Mouse (Mus musculus): Measurements from ENCODE around the gene Rbfox3. TPM values are rescaled to one million over a fixed set of nuclear protein-coding genes. Genes with fewer than 3 reads are reported as not detected.

Gene Rbfox3
- polyA plus RNA-seq, 1 experiment = 163 TPM

DNA sequence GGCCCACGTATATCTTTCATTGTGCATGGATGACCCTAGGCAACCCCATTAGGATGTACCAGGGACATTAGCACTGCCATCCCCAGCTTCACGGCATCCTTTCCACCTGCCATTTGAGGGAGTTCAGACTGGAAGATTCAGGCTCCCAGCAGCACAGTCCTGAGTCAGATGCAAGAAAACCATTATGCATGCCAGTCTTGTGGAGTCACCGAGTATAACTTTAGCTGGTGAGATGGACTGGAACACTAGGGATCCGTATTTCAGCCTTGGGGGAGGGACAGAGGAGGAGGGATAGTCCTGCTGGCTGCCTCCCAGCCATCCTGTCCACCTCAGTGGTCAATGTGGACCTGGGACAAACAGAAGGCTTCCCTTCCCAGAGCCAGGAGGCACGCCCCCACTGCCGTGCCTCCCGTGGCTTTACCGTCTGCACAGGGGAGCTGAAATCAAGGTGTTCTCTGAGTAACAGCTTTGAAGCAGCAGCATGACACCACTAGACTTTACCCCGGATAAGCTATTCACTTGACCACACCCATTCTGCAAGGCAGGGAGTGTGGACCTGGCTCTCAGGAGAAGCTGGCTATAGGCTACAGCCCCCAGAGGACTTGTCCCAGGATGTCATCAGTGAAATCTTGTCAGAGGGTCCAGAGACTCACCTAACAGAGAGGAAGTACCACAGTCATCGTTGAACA lies 78.5 kb downstream of the Rbfox3 start:
- peaks cover 83% of the 10 kb centered on the region for H3K4me1 ChIP-seq (ENCODE audit: control insufficient read depth, insufficient read depth, low read length)
- WGBS = 19% methylated on average over 10 of the region's 10 CpGs
- H3K27me3 ChIP-seq (ENCODE audit: control insufficient read depth, insufficient read depth, low read length) = no peaks in the 10 kb centered on the region
- DNase-seq = peak; percentile 93 to 97
- H3K27ac ChIP-seq (ENCODE audit: insufficient read depth, low read length) = peak overlapping the region; percentile 78
- TF ChIP-seq CTCF (IDR thresholded peaks at IDR 0.05; ENCODE audit: borderline replicate concordance, insufficient read depth, low read depth, low read length) (peak; percentile 13; the same call in 1 of the 2 replicates), POLR2A (IDR thresholded peaks at IDR 0.05; ENCODE audit: borderline replicate concordance, insufficient read depth, low read length) (no peak)
- H3K4me3 ChIP-seq (replicated peaks; ENCODE audit: insufficient read depth, low read depth, low read length) = no peak overlapping the region

DNA sequence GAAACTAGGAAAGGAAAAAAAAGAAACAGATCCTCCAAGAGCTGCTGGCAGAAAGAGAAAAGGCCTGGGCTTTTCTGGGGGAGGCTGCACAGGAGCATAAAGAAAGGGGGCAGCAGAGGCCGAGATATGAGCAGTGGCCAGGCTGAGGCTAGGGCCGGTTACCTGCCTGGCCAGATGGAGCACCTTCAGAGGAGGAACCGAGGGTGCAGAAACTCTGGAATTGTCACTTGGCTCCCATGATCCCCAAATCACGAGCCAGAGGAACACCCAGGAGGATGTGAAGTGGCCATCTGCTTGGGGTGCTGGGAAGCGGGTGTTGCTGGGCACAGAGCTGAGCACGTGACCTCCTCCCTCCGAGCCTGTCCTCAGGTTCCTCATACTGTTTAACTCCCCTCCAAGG lies 79.7 kb downstream of the Rbfox3 start:
- H3K4me3 ChIP-seq (replicated peaks; ENCODE audit: insufficient read depth, low read depth, low read length) = no peak overlapping the region
- H3K27me3 ChIP-seq (ENCODE audit: control insufficient read depth, insufficient read depth, low read length) = no peaks in the 10 kb centered on the region
- peak; percentile 54; the same call in 1 of the 2 replicates for TF ChIP-seq CTCF (IDR thresholded peaks at IDR 0.05; ENCODE audit: borderline replicate concordance, insufficient read depth, low read depth, low read length)
- no peak for TF ChIP-seq POLR2A (IDR thresholded peaks at IDR 0.05; ENCODE audit: borderline replicate concordance, insufficient read depth, low read length)
- peaks cover 82% of the 10 kb centered on the region for H3K4me1 ChIP-seq (ENCODE audit: control insufficient read depth, insufficient read depth, low read length)
- WGBS = 13% methylated on average over 7 of the region's 7 CpGs
- peak overlapping the region; percentile 73 for H3K27ac ChIP-seq (ENCODE audit: insufficient read depth, low read length)
- DNase-seq = peak; percentile 75 to 83

DNA sequence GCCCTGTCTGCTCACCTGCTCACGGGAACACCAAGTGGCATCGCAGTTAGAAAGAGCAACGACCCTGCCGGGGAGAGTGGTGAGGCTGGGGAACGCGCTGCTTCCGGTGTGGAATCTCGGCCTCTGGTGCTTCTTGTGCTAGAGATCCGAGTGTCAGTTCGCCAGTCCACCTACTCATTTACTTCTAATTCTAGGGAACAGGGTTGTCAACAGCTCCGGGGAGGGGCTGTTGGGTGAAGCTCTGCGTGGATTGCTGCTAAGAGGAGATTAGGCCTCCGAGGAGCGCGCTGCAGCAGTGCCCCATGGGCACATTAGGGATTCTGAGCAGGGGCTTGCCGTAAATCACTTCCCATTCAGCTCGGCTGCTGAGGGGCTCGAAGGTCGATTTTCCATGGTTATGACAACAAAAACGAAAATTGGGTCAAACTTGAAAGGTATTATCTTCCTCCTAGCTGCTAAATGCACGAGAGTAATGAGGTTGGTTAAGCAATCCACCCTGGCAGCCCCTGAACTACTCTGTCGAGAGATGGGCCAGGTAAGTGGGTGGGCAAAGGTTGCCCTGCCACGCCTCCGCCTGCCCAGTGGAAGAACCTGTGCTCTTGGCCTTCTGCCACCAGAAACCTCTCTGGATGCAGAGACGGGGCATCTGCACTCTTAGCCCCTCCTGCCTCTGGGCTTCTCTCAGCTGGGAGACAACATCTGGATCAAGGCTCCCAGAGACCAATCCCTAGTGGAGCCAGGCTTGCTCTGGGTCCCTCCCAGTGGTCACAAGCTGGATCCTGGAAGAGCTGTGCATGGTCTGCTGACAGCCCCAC lies 85.9 kb downstream of the Rbfox3 start:
- H3K4me3 ChIP-seq (replicated peaks; ENCODE audit: insufficient read depth, low read depth, low read length) = no peak overlapping the region
- no peaks in the 10 kb centered on the region for H3K27me3 ChIP-seq (ENCODE audit: control insufficient read depth, insufficient read depth, low read length)
- peaks cover 77% of the 10 kb centered on the region for H3K4me1 ChIP-seq (ENCODE audit: control insufficient read depth, insufficient read depth, low read length)
- DNase-seq = no peak
- WGBS = 38% methylated on average over 25 of the region's 25 CpGs
- no peak for TF ChIP-seq POLR2A (IDR thresholded peaks at IDR 0.05; ENCODE audit: borderline replicate concordance, insufficient read depth, low read length)
- no peak for TF ChIP-seq CTCF (IDR thresholded peaks at IDR 0.05; ENCODE audit: borderline replicate concordance, insufficient read depth, low read depth, low read length)
- peak overlapping the region; percentile 43 for H3K27ac ChIP-seq (ENCODE audit: insufficient read depth, low read length)

DNA sequence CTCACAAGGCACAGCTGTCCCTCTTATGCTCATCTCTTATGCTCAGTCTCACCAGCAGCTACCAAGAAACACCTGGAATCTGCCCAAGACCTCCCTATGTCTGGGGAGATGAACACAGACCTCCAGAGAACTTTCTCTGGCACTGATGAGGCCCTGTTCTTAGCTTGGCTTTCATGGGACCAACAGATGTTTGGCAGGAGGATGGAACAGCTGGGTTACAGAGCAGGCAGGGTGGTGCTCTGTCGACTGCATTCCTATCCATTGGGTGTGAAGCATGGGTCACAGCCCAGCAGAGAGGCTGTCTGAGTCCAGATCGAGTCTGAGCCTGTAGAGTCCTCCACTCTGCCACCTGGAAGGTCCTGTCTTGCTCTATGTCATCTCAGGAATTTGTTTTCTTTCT lies 90.0 kb downstream of the Rbfox3 start:
- H3K27ac ChIP-seq (ENCODE audit: insufficient read depth, low read length) = no peak overlapping the region
- 11% methylated on average over 2 of the region's 2 CpGs for WGBS
- no peak overlapping the region for H3K4me3 ChIP-seq (replicated peaks; ENCODE audit: insufficient read depth, low read depth, low read length)
- H3K4me1 ChIP-seq (ENCODE audit: control insufficient read depth, insufficient read depth, low read length) = peaks cover 65% of the 10 kb centered on the region
- DNase-seq = no peak
- H3K27me3 ChIP-seq (ENCODE audit: control insufficient read depth, insufficient read depth, low read length) = no peaks in the 10 kb centered on the region
- no peak for TF ChIP-seq POLR2A (IDR thresholded peaks at IDR 0.05; ENCODE audit: borderline replicate concordance, insufficient read depth, low read length)
- TF ChIP-seq CTCF (IDR thresholded peaks at IDR 0.05; ENCODE audit: borderline replicate concordance, insufficient read depth, low read depth, low read length) = no peak

DNA sequence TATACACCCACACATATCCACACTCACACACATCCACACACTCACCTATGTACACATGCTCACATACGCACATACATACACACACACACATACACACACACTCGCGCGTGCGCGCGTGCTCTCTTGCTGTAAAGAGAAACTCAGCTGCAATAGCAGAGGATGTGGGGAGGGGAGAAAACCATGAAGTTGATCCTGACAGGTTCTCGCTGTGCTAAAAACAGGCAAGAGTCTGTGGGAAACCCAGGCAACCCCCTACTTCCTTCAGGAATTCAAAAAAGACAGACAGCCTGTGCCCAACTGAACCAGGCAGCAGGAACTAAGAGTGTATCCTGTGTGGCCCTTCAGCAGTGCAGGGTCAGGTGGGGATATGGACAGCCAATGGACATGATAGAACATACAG lies 92.9 kb downstream of the Rbfox3 start:
- no peak overlapping the region for H3K27ac ChIP-seq (ENCODE audit: insufficient read depth, low read length)
- TF ChIP-seq POLR2A (IDR thresholded peaks at IDR 0.05; ENCODE audit: borderline replicate concordance, insufficient read depth, low read length) (no peak), CTCF (IDR thresholded peaks at IDR 0.05; ENCODE audit: borderline replicate concordance, insufficient read depth, low read depth, low read length) (no peak)
- H3K4me1 ChIP-seq (ENCODE audit: control insufficient read depth, insufficient read depth, low read length) = peaks cover 62% of the 10 kb centered on the region
- 89% methylated on average over 8 of the region's 8 CpGs for WGBS
- H3K4me3 ChIP-seq (replicated peaks; ENCODE audit: insufficient read depth, low read depth, low read length) = no peak overlapping the region
- no peak for DNase-seq
- H3K27me3 ChIP-seq (ENCODE audit: control insufficient read depth, insufficient read depth, low read length) = no peaks in the 10 kb centered on the region

DNA sequence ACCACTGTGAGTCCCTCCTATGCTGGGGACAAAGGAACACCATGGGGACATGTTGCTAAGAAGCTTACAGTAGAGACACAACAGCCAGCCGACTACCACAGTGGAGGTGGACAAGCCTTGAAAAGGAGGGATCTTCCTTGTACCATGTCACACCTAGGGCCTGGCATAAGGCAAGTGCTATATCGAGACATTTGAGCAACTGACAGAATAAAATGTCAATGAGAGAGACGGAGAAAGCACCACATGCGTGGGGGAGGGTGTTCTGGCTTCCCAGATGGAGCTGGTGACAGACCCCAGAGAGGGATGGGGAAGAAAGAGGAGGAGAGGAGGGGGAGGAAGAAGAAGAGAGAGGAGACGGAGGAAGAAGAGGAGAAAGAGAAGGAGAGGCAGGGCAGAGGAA lies 96.3 kb downstream of the Rbfox3 start:
- Histone ChIP-seq H3K27ac (ENCODE audit: insufficient read depth, low read length) (no peak overlapping the region), H3K4me1 (ENCODE audit: control insufficient read depth, insufficient read depth, low read length) (peaks cover 78% of the 10 kb centered on the region), H3K27me3 (ENCODE audit: control insufficient read depth, insufficient read depth, low read length) (no peaks in the 10 kb centered on the region), H3K4me3 (replicated peaks; ENCODE audit: insufficient read depth, low read depth, low read length) (no peak overlapping the region)
- TF ChIP-seq CTCF (IDR thresholded peaks at IDR 0.05; ENCODE audit: borderline replicate concordance, insufficient read depth, low read depth, low read length) (no peak), POLR2A (IDR thresholded peaks at IDR 0.05; ENCODE audit: borderline replicate concordance, insufficient read depth, low read length) (no peak)
- DNase-seq = no peak
- WGBS = 25% methylated on average over 5 of the region's 5 CpGs

DNA sequence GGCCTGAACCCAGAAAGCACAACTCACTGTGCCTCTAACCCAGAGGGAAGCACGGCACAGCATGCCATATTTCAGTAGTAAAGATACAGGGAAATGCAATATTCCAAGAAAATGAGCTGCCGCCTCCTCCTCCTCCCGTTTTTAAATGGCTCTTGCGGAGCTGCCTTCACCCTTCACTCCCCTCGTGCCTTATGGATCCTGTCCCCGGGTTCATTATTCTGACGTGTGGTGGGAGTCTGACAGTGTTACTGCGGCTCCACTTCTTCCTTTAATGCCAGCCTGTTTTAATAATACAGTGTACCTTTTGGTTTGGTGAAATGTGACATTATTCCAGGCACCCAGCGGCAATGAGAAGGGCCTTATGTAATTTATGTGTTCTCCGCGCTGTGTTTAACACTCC lies 97.5 kb downstream of the Rbfox3 start:
- H3K27ac ChIP-seq (ENCODE audit: insufficient read depth, low read length) = peak overlapping the region; percentile 8; the same call in 1 of the 2 replicates
- no peak overlapping the region for H3K4me3 ChIP-seq (replicated peaks; ENCODE audit: insufficient read depth, low read depth, low read length)
- TF ChIP-seq POLR2A (IDR thresholded peaks at IDR 0.05; ENCODE audit: borderline replicate concordance, insufficient read depth, low read length) (no peak), CTCF (IDR thresholded peaks at IDR 0.05; ENCODE audit: borderline replicate concordance, insufficient read depth, low read depth, low read length) (no peak)
- no peaks in the 10 kb centered on the region for H3K27me3 ChIP-seq (ENCODE audit: control insufficient read depth, insufficient read depth, low read length)
- H3K4me1 ChIP-seq (ENCODE audit: control insufficient read depth, insufficient read depth, low read length) = peaks cover 79% of the 10 kb centered on the region
- no peak for DNase-seq
- WGBS = 18% methylated on average over 11 of the region's 11 CpGs
